Mouse (Mus musculus) bone marrow macrophage, adult 2 months (primary cell): Measurements from ENCODE around the gene Ogfr. TPM values are rescaled to one million over a fixed set of nuclear protein-coding genes. Genes with fewer than 3 reads are reported as not detected.

Experiments
- H3K27ac ChIP-seq: 2 replicates; pipeline ENCODE4 v1.5.1; 2012; ENCODE audit warnings: low read depth, low read length; ENCODE audit not compliant: insufficient read depth
- H3K4me1 ChIP-seq: 2 replicates; pipeline ENCODE4 v1.6.1; 2012; ENCODE audit warnings: low read length; ENCODE audit not compliant: control insufficient read depth, insufficient read depth
- H3K4me3 ChIP-seq: 2 replicates; pipeline ENCODE4 v1.5.1; 2012; ENCODE audit warnings: mild to moderate bottlenecking, low read length, moderate library complexity; ENCODE audit not compliant: insufficient read depth
- CTCF ChIP-seq: IDR thresholded peaks from 2 replicates; pipeline ENCODE4 v1.5.1; 2012; ENCODE audit warnings: low read depth, mild to moderate bottlenecking, low read length, moderate library complexity
- POLR2A ChIP-seq: IDR thresholded peaks from 2 replicates; pipeline ENCODE4 v1.6.1; 2012; ENCODE audit warnings: mild to moderate bottlenecking, low read depth, low read length, borderline replicate concordance
- polyA plus RNA-seq: library from polyadenylated mRNA; stranded (reverse); fragments of >200 nt; gene quantifications from 2 replicates; pipeline ENCODE4 v1.2.4, GENCODE M21; 2012; ENCODE audit not compliant: missing spikeins, insufficient read depth, insufficient read length

Gene Ogfr
- 75.4 and 76.8 TPM in 2 replicates for polyA plus RNA-seq

DNA sequence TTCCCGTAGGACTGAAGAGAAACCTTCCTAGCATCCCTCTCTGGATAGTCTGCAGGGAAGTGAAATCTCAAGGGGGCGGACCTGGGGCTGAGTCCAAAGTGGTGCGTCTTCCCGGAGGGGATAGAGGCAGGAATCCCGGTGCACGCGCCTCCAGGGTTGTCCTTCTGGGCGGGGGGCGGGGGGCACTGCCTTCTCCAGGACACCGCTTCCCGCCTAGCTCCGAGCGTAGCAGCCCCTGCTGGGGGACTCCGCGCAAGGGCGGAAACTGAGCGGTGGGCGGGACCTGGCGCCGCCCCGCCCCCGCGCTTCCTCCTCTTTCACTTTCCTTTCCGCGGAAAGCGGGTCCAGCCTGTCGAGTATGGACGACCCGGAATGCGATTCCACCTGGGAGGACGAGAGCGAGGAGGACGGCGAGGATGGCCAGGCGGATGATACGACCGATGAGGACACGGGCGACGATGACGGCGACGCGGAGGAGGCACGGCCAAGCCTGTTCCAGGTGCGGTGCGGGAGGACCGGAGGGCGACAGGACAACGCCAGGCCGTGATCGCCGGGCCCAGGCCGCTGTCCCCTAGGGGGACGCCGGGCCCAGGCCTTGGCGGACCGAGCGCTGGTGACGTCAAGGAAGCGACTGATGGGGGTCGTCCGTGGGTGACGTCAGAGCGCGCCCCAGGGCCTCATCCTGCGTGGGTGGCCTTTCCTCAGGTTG lies at the start of gene Ogfr:
Ogfr (plus strand) TSS at position 123 of the 709 bp plus-strand sequence.
- peaks cover 6% of the 10 kb centered on the region for H3K4me1 ChIP-seq
- peak within 1 kb of the TSS; percentile 71 for H3K27ac ChIP-seq
- TF ChIP-seq POLR2A, result no peak
- TF ChIP-seq CTCF, result no peak
- peak within 1 kb of the TSS; percentile 98 for H3K4me3 ChIP-seq

GRCm38 (mm10) chr2:180543675-180544074 lies 45.4 kb upstream of the Ogfr start:
- no peak overlapping the region for H3K27ac ChIP-seq

DNA sequence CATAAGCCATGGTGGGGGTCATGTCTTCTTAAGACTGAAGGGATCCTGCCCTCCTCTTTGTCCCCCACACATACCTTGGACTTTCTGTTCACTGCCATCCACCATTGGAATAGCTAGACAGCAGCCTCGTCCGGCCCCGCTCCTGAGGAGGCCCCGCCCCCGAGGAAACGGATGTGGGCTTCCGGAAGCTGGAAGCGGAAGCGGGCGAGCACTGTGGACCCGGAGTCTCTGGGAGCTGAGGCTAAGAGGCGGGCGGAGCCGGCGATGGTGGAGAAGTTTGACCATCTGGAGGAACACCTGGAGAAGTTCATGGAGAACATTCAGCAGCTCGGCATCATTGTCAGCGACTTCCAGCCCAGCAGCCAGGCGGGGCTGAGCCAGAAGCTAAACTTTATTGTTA lies 44.0 kb upstream of the Ogfr start:
- H3K4me3 ChIP-seq, result no peak overlapping the region
- TF ChIP-seq CTCF, result no peak
- TF ChIP-seq POLR2A, result no peak
- H3K4me1 ChIP-seq, result no peaks in the 10 kb centered on the region
- H3K27ac ChIP-seq, result no peak overlapping the region

More at GRCm38 (mm10) chr2:180543675-180544074, 45.4 kb upstream of the Ogfr start:
- Histone ChIP-seq H3K4me1 (no peaks in the 10 kb centered on the region), H3K4me3 (no peak overlapping the region)
- TF ChIP-seq CTCF (no peak), POLR2A (no peak)

DNA sequence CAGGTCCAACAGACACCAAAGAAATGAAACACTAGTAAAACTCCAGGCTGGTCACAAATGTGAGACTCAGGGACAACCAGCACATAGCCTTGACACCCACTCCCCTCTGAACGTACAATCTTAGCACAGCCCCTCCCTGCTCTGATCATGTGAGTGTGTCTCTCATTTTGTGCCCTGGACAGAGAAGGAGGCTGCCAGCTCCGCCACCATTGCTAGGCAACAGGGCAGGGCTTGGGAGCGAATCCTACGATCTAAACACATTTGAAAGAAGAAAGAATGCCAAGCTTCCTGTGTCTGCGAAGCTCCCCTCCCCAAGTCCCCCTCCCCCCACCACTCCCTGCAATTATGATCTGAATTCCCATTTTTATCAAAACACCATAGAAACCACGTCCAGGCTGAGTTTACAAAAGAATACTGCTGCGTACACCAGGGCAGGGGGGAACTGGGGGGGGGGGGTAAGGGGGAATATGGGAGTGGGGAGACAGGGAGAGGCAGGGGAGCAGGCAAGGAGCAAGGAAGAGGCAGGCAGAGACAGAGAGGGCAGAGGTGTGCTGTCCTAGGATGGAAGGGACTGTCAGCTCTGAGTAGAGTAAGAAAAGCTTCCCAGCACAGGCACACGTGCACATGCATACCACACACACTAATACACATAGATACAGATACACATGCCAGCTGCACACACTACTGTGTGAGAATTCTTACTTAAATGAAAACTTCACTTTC lies 41.5 kb upstream of the Ogfr start:
- no peaks in the 10 kb centered on the region for H3K4me1 ChIP-seq
- H3K4me3 ChIP-seq, result no peak overlapping the region
- H3K27ac ChIP-seq, result no peak overlapping the region
- TF ChIP-seq POLR2A (no peak), CTCF (no peak)

- Histone ChIP-seq H3K4me1 (peaks cover 9% of the 10 kb centered on the region), H3K27ac (no peak overlapping the region), H3K4me3 (no peak overlapping the region)
- no peak for TF ChIP-seq CTCF
- TF ChIP-seq POLR2A, result no peak
Measured at GRCm38 (mm10) chr2:180552340-180552739, 36.7 kb upstream of the Ogfr start.

GRCm38 (mm10) chr2:180555219-180555618 lies 33.8 kb upstream of the Ogfr start:
- Histone ChIP-seq H3K27ac (no peak overlapping the region), H3K4me1 (peaks cover 9% of the 10 kb centered on the region), H3K4me3 (no peak overlapping the region)
- TF ChIP-seq POLR2A, result no peak
- TF ChIP-seq CTCF, result no peak

- H3K27ac ChIP-seq, result no peak overlapping the region
- TF ChIP-seq CTCF (no peak), POLR2A (no peak)
Measured at GRCm38 (mm10) chr2:180556470-180556869, 32.6 kb upstream of the Ogfr start.

DNA sequence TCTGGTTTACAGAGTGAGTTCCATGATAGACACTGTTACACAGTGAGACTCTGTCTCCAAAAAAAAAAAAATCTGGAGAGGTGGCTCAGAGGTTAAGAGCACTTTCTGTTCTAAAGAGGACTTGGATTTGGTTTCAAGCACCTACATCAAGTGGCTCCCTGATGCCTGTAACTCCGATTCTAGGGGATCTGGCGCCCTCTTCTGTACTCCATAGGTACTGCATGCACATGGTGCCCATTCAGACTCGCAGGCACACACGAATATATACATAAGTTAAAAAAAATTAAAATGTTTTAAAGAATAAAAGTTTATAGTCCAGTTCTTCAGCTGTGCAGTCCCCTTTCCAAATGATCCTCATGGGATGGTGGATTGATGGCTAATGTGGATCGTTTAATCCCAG lies 28.8 kb upstream of the Ogfr start:
- peaks cover 9% of the 10 kb centered on the region for H3K4me1 ChIP-seq
- TF ChIP-seq POLR2A, result no peak
- TF ChIP-seq CTCF, result peak; percentile 30; the same call in 1 of the 2 replicates
- H3K27ac ChIP-seq, result no peak overlapping the region
- H3K4me3 ChIP-seq, result no peak overlapping the region

More at GRCm38 (mm10) chr2:180556470-180556869, 32.6 kb upstream of the Ogfr start:
- Histone ChIP-seq H3K4me3 (no peak overlapping the region), H3K4me1 (peaks cover 9% of the 10 kb centered on the region)

DNA sequence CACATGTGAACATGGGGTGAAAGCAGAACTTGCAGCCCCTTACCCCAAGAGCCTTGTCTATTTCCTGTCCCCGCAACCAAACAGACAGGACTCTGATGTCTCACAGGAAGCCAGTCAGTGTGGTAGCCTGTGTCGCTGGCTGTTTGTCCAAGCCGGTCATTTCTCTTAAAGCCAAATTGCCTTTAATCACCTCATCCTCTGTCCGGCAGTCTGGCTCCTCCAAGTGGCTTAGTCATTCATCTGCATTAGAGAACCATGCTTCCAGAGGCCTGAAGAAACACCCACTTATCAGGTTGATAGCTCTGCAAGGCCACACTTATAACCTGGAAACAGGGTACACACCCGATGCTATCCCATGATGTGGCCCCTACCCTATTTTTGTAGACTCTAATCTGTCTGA lies 26.9 kb upstream of the Ogfr start:
- Histone ChIP-seq H3K27ac (no peak overlapping the region), H3K4me1 (no peaks in the 10 kb centered on the region), H3K4me3 (no peak overlapping the region)
- no peak for TF ChIP-seq CTCF
- TF ChIP-seq POLR2A, result no peak

- no peaks in the 10 kb centered on the region for H3K4me1 ChIP-seq
- no peak overlapping the region for H3K4me3 ChIP-seq
- TF ChIP-seq POLR2A (no peak), CTCF (no peak)
- H3K27ac ChIP-seq, result no peak overlapping the region
Measured at GRCm38 (mm10) chr2:180563296-180563695, 25.7 kb upstream of the Ogfr start.
